ENCODE assay signal across 8 mouse cellular contexts in genomic region chr11:32357686-32358085, GRCm38 (mm10). TPM values are rescaled to one million over a fixed set of nuclear protein-coding genes. Genes with fewer than 3 reads are reported as not detected.
DNase-seq lines count a peak whose midpoint lies in the region; ATAC-seq and TF ChIP-seq lines count a peak whose summit lies in the region.

No protein-coding gene starts in this region.

- peaks cover 8% of the 10 kb centered on the region; the same call in 1 of the 2 replicates for H3K36me3 ChIP-seq in heart, embryonic 10.5 days
- 0 out of 2 replicates have a peak, but pooled peaks cover 4% of the 10 kb centered on the region for H3K36me3 ChIP-seq in lung, embryonic 15.5 days
- peaks cover 2% of the 10 kb centered on the region; the same call in 1 of the 2 replicates for H3K36me3 ChIP-seq in stomach, postnatal 0 days (ENCODE audit: control insufficient read depth, insufficient read depth, low read length)

- H3K4me2 ChIP-seq in lung, embryonic 15.5 days = no peak overlapping the region
- no peak overlapping the region for H3K4me2 ChIP-seq in stomach, postnatal 0 days (replicated peaks; ENCODE audit: low read depth)

- H3K4me1 ChIP-seq in heart, embryonic 10.5 days = peaks cover 58% of the 10 kb centered on the region
- H3K4me1 ChIP-seq in lung, embryonic 15.5 days = peaks cover 21% of the 10 kb centered on the region
- peaks cover 6% of the 10 kb centered on the region for H3K4me1 ChIP-seq in stomach, postnatal 0 days (replicated peaks; ENCODE audit: control insufficient read depth, insufficient read depth)

- no peak for ATAC-seq in lung, embryonic 15.5 days (ENCODE audit: borderline replicate concordance, extremely low read depth, low FRiP score, low TSS enrichment)
- ATAC-seq in stomach, postnatal 0 days (ENCODE audit: low FRiP score, low TSS enrichment) = peak; percentile 59

- no peaks in the 10 kb centered on the region for H3K27me3 ChIP-seq in heart, embryonic 10.5 days (ENCODE audit: insufficient read depth, poor library complexity, severe bottlenecking)
- no peaks in the 10 kb centered on the region for H3K27me3 ChIP-seq in lung, embryonic 15.5 days
- no peaks in the 10 kb centered on the region for H3K27me3 ChIP-seq in stomach, postnatal 0 days (ENCODE audit: control insufficient read depth, insufficient read depth, low read length)

- H3K9ac ChIP-seq in lung, embryonic 15.5 days = no peak overlapping the region
- no peak overlapping the region for H3K9ac ChIP-seq in stomach, postnatal 0 days (ENCODE audit: low read length)

- no peak overlapping the region for H3K27ac ChIP-seq in heart, embryonic 10.5 days
- 0 out of 2 replicates have a peak overlapping the region, but pooled peaks have one; percentile 49 for H3K27ac ChIP-seq in lung, embryonic 15.5 days
- peak overlapping the region; percentile 63 for H3K27ac ChIP-seq in stomach, postnatal 0 days (replicated peaks)

- WGBS in heart, embryonic 10.5 days = 54% methylated on average over 9 of the region's 9 CpGs
- 49% methylated on average over 9 of the region's 9 CpGs for WGBS in lung, embryonic 15.5 days
- WGBS in stomach, postnatal 0 days = 40% methylated on average over 9 of the region's 9 CpGs

- no peaks in the 10 kb centered on the region for H3K9me3 ChIP-seq in heart, embryonic 10.5 days
- H3K9me3 ChIP-seq in lung, embryonic 15.5 days = no peaks in the 10 kb centered on the region
- no peaks in the 10 kb centered on the region for H3K9me3 ChIP-seq in stomach, postnatal 0 days (ENCODE audit: control insufficient read depth, low read length)

- DNase-seq in heart, adult 11 months = peak; percentile 98
- no peak for DNase-seq in heart, embryonic 10.5 days (ENCODE audit: low spot score)
- DNase-seq in Muller cell, postnatal 12 days (ENCODE audit: inconsistent ontology term) = peak; percentile 92
- peak; percentile 86 to 89 for DNase-seq in gastrocnemius, postnatal 4 days (ENCODE audit: low spot score in 2 of 2)
- peak; percentile 45 for DNase-seq in stomach, postnatal 0 days (ENCODE audit: low spot score)
- DNase-seq in c-Kit-positive CD71-positive TER-119-positive erythroid progenitor cells, embryonic 14.5 days (ENCODE audit: low spot score) = no peak
- DNase-seq in thymus, postnatal 36 days = no peak

- peak; percentile 32; the same call in 1 of the 2 replicates for TF ChIP-seq CTCF in stomach, postnatal 0 days (IDR thresholded peaks at IDR 0.05; ENCODE audit: low read depth)

- no peak for TF ChIP-seq EP300 in stomach, postnatal 0 days (optimal IDR thresholded peaks at IDR 0.05)

- H3K4me3 ChIP-seq in heart, embryonic 10.5 days = no peak overlapping the region
- H3K4me3 ChIP-seq in lung, embryonic 15.5 days = no peak overlapping the region
- no peak overlapping the region for H3K4me3 ChIP-seq in stomach, postnatal 0 days (ENCODE audit: low read depth, low read length)

RNA-seq across cellular contexts. Expression of gene Sh3pxd2b, which starts 10.1 kb away (rescaled TPM):
- 14.9 and 16.8 TPM in 2 replicates for polyA plus RNA-seq in heart, embryonic 10.5 days (2016; fragmentation: Nextera tagmentation; extraction: Ambion mirVana)
- 10 to 100 TPM; 51.4 to 56.2 TPM for total RNA-seq in gastrocnemius, postnatal 4 days (2021)
- polyA plus RNA-seq in lung, embryonic 15.5 days (2015; fragmentation: Nextera tagmentation; extraction: Ambion mirVana) = 21.8 and 24.3 TPM in 2 replicates
- 4.8 and 5.0 TPM in 2 replicates for polyA plus RNA-seq in stomach, postnatal 0 days (2015; fragmentation: Nextera tagmentation; extraction: Ambion mirVana)

RNA-seq across cellular contexts. Expression of gene Hbq1a, which starts 57.8 kb away (rescaled TPM):
- polyA plus RNA-seq in heart, embryonic 10.5 days (2016; fragmentation: Nextera tagmentation; extraction: Ambion mirVana) = not detected in 2 replicates
- not detected for total RNA-seq in gastrocnemius, postnatal 4 days (2021)
- polyA plus RNA-seq in lung, embryonic 15.5 days (2015; fragmentation: Nextera tagmentation; extraction: Ambion mirVana) = 0.97 and 1.5 TPM in 2 replicates
- polyA plus RNA-seq in stomach, postnatal 0 days (2015; fragmentation: Nextera tagmentation; extraction: Ambion mirVana) = not detected in 2 replicates

Comparison
In these comparisons a context has a peak if more than half of its experiments do, and no peak if none do; other contexts are left out.
1. DNase-seq: peak in heart, adult 11 months (single experiment), Muller cell, postnatal 12 days (single experiment), gastrocnemius, postnatal 4 days (2 of 2) and stomach, postnatal 0 days (single experiment); none in heart, embryonic 10.5 days (single experiment), c-Kit-positive CD71-positive TER-119-positive erythroid progenitor cells, embryonic 14.5 days (single experiment) and thymus, postnatal 36 days (0 of 2).